Mouse (Mus musculus) MN1 (cell line): ENCODE results near the gene Foxq1.

Source experiments
- DNase-seq: peaks from one replicate; pipeline ENCODE4 v3.0.0-alpha.2; 2016; ENCODE audit warnings: low spot score

Gene Foxq1

DNA sequence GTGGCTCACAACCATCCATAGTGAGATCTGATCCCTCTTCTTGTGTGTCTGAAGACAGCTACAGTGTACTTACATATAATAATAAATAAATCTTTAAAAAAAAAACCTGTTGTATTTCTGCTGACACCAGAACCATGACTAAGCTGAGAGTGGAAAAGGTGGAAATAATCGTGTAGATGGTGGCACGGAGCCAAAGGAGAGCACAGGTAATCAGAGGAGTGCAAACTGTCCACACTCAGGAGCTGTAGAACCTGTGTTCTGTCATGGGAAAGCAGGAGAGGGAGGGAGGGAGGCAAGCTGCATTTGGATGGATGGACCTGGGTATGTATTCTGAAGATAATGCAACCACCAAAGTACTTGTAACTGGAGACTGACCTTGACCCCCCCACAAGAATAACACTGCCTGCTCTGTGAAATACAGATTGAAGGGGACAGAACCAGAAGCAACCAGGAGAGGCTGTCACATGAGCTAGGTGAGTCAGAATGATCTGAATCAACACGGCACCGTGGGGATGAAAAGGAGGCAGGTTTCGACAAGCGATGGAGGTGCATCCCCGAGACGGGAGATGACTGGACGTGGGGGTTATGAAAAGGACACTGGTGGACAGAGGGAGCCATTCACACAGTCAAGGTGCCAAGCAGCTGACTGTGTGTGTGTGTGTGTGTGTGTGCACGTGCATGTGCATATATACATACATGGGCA, 17.0 kb downstream of the Foxq1 start:
- DNase-seq = no peak

DNA sequence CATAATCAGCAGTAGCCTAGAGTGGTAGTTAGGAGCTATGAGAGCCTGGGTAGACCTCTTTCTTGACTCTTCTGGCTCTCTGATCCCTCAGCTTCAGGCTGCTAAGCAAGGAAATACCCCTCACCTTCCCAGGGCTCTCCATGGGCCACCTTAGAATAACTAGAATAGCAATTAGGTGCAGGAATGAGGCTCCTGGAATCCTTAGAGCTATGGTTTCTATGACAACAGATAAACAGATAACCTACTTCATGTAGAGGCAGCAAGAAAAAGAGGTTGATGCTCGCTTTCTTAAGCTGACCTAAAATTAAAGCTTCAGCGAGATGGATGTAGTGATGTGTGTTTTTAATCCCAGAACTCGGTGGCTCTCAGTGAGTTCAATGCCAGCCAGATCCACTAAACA, 18.7 kb downstream of the Foxq1 start:
- DNase-seq = no peak

DNA sequence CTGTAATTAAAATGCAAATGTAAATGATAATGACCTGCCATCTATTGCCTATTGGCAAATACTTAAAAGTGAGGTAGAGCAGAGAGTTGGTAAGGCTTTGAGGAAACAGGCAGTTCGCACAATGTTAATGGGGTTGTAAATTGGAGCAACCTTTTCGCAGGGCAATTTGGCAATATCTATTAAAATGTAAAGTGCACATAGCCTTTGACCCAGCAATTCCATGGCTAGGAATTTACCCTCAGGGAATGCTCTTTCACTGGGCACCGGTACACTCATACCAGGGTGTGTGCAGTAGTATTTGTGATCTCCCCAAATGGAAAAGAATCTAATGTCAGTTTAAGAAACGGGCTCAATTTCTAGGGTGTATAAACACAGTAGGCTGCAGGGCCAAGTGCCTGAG, 20.8 kb downstream of the Foxq1 start:
- DNase-seq = no peak

DNA sequence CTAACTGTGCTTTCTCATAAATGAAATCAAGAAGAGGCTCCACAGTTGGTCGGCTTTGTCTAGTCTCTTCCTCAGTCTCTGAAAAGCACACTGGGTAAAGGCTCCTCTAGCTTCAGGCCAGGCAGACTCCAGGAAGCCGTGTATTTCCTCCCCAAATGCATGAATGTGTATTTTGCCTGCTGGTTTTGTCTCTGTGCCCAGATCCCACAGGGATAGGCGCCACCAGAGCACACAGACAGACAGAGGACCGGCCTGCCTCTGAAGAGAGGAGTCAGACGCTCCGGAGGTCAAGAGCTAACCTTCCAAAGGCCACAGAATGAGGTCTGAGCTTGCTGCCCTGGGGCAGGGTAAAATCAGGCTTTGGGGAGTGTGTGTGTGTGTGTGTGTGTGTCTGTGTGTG, 21.6 kb downstream of the Foxq1 start:
- no peak for DNase-seq

- DNase-seq = no peak
Measured at GRCm38 (mm10) chr13:31578389-31578788, 22.5 kb downstream of the Foxq1 start.

DNA sequence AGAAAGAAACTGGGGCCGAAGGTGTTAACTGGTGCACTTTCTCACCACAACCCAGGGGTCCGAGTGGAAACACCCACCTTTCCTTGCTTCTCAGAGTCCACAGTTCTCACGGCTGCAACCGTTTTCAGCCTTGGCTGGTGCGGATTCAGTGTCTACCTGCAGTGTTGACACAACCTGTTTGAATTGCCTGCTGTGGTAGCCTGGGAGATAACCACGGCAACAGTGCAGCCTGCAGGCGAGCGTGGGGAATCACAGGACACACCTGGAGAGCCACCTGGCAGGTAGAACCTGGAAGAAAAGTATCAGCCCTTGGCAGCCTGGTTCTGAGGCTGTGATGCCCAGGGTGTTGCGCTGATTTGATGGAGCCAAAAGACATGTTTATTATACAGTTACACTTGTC, 23.9 kb downstream of the Foxq1 start:
- DNase-seq = no peak

GRCm38 (mm10) chr13:31587341-31587740, 31.4 kb downstream of the Foxq1 start:
- no peak for DNase-seq

DNA sequence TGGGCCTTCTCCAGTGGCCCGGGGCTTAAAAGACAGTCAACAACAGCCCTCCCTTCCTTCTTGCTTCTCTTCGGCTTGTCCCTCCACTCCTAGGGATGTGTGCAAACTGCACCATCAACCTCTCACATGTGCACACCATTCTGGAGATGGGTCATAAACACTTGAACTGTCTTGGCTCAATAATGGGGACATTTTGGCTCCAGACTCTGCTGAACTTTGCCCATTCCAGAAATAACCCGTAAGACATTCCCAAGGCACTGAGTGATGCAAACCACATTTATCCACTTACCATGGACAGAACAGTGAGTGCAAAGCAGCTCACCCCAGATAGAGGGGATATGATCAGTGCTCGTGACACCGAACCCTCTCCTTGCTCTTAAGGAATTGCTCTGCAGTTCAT, 43.6 kb downstream of the Foxq1 start:
- no peak for DNase-seq

- no peak for DNase-seq
Measured at GRCm38 (mm10) chr13:31603964-31604363, 48.0 kb downstream of the Foxq1 start.
